Mouse (Mus musculus) MN1 (cell line): ENCODE results near the gene Ifna13.

Source experiments
- DNase-seq: peaks from one replicate; pipeline ENCODE4 v3.0.0-alpha.2; 2016; ENCODE audit warnings: low spot score

Ifna13 gene

GRCm38 (mm10) chr4:88644359-88644758 is at the start of gene Ifna13:
Gene Ifna13, minus strand, starts transcription at chr4:88644459.
- no peak for DNase-seq

DNA sequence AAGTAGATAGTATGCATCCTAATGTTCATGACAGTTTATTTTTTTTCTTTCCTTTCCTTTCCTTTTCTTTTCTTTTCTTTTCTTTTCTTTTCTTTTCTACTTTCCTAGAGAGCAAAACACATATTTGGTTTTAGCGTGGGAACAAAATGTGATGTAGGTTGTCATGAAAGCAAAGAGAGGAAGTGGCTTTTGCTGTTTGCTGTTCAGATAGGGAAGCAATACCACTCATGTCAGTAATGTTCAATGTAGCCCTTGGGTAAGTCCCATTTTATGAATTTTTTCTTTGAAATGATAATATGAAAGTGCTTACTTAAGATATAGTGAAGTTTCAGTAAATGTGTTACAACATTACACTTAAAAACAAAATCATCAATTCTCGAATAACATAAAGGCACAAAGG is 49.1 kb upstream of the Ifna13 start:
- DNase-seq, result no peak

GRCm38 (mm10) chr4:88692537-88692936 is 48.3 kb upstream of the Ifna13 start:
- no peak for DNase-seq

DNA sequence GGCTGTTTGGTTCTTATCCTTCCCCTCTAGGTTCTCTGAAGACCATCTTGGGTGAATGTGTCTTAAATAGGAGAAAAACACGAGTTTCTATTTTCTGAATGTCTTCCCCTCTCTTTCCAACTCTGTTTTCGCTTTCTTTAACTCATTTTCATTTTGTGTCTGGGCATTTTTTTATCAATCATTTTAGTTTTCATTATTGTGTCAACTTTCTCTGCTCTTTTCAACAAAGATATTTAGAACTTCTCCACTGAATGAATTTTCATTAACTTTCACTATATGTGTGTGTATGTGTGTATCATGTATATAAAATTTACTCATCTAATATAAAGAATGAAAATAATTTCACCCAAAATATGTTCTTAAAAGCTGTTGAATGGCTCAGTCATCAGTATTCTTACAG is 47.0 kb upstream of the Ifna13 start, which contains the start of gene Ifnab:
Gene Ifnab (minus strand): TSS at position 101 of the 400 bp plus-strand sequence.
- no peak for DNase-seq

- DNase-seq, result no peak
These were observed 39.6 kb upstream of the Ifna13 start, which contains the start of gene Ifna2 for GRCm38 (mm10) chr4:88683812-88684211. Gene Ifna2, minus strand, starts transcription at chr4:88683912.

GRCm38 (mm10) chr4:88681353-88681752 is 37.1 kb upstream of the Ifna13 start:
- DNase-seq, result no peak

GRCm38 (mm10) chr4:88680362-88680761 is 36.1 kb upstream of the Ifna13 start:
- DNase-seq, result peak; percentile 9

GRCm38 (mm10) chr4:88676824-88677223 is 32.6 kb upstream of the Ifna13 start, which contains the start of gene Ifna16:
Gene Ifna16, minus strand, starts transcription at chr4:88676924.
- DNase-seq, result no peak

- DNase-seq, result no peak
These were observed 11.2 kb upstream of the Ifna13 start for GRCm38 (mm10) chr4:88655461-88655860.

- DNase-seq, result no peak
These were observed 9.4 kb upstream of the Ifna13 start for GRCm38 (mm10) chr4:88653644-88654043.

DNA sequence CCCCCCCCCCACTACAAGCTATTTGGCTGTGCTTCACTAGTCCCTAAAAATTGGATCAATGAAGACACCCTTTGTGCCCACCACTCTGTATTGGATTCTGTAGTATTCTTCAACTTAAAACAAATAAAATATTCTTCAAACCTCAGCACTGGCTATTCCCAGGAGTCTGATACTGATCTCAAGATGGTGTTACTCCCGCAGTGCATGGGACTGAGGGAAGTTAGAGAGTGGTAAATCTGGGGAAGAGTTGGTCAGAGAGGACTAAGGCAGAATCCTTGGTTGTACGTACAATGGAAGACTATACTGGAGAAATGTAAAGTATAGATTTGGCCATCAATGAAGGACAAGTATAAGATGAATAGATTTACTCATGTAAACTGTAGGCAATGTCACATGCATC is 1.7 kb downstream of the Ifna13 start:
- DNase-seq, result peak; percentile 50

- DNase-seq, result peak; percentile 84
These were observed 3.0 kb downstream of the Ifna13 start for GRCm38 (mm10) chr4:88641077-88641831.

- no peak for DNase-seq
These were observed 3.6 kb downstream of the Ifna13 start for GRCm38 (mm10) chr4:88640704-88641076.

- DNase-seq, result no peak
These were observed 9.9 kb downstream of the Ifna13 start, which contains the start of gene C87499 for GRCm38 (mm10) chr4:88634311-88634710. Gene C87499, minus strand, starts transcription at chr4:88634411.

GRCm38 (mm10) chr4:88603276-88603675 is 41.0 kb downstream of the Ifna13 start, which contains the start of gene Ifna12:
Gene Ifna12, minus strand, starts transcription at chr4:88603376.
- DNase-seq, result no peak
